ENCODE assay signal across 8 mouse cellular contexts in the genomic region with DNA sequence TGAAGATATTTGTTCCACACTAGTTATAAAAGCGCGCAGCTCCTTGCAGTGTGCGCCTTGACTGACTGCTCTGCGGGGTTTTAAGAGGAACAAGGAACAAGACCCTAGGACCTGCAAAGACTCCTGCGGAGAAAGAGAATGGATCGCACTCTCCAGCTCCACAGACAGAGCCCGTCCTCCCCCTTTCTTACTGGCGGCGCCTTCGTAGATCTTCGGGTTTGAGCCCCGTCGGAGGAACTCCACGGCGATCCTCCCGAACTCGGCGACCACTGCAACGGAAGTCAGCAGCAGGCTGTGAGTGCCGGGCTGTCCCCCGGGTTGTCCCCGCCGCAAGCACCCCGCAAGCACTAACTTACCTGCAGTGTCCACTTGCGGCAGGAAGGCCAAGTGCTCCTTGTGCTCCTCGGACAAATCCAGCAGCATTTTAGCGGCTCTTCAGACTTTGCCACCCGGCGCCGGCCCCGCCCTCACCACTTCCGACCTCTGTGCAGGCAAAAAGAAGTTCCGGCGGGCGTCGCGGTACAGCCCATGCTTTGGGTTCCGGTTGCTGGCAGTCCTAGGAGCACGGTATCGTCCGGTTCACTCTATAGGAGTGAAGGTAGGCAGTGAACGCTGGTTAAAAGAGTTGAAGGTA. TPM values are rescaled to one million over a fixed set of nuclear protein-coding genes. Genes with fewer than 3 reads are reported as not detected.
A peak's percentile ranks its signal among the peaks of the same experiment; 100 is the strongest.
DNase-seq lines count a peak whose midpoint lies in the region; ATAC-seq and TF ChIP-seq lines count a peak whose summit lies in the region.

TSS of gene Commd2 (minus strand) at position 485 of the 634 bp plus-strand sequence.

- no peaks in the 10 kb centered on the region for H3K4me1 ChIP-seq in heart, embryonic 11.5 days (ENCODE audit: control insufficient read depth, insufficient read depth, low read length)
- H3K4me1 ChIP-seq in kidney, embryonic 16.5 days (ENCODE audit: insufficient read depth, low read length), result peaks cover 6% of the 10 kb centered on the region; the same call in 1 of the 2 replicates
- peaks cover 3% of the 10 kb centered on the region for H3K4me1 ChIP-seq in liver, adult 2 months (ENCODE audit: control insufficient read depth, insufficient read depth, low read length)

- H3K4me2 ChIP-seq in heart, embryonic 11.5 days, result peak within 1 kb of the TSS; percentile 78
- H3K4me2 ChIP-seq in kidney, embryonic 16.5 days (replicated peaks; ENCODE audit: low read depth, low read length), result peak within 1 kb of the TSS; percentile 76
- H3K4me2 ChIP-seq in myocyte (ENCODE audit: low read depth), result peak within 1 kb of the TSS; percentile 85

- no peaks in the 10 kb centered on the region; the same call in 1 of the 2 replicates for H3K79me2 ChIP-seq in liver, adult 2 months (ENCODE audit: control insufficient read depth, insufficient read depth, low read length)
- H3K79me2 ChIP-seq in myocyte (ENCODE audit: control insufficient read depth, insufficient read depth), result peaks cover 17% of the 10 kb centered on the region

- peak within 1 kb of the TSS; percentile 92 for H3K9ac ChIP-seq in heart, embryonic 11.5 days (ENCODE audit: low read depth, low read length)
- H3K9ac ChIP-seq in kidney, embryonic 16.5 days (replicated peaks; ENCODE audit: low read length), result peak within 1 kb of the TSS; percentile 86
- peak within 1 kb of the TSS; percentile 95 for H3K9ac ChIP-seq in liver, adult 2 months (ENCODE audit: low read depth, low read length)

- ATAC-seq in erythroblast, adult 5-6 weeks (replicated peaks; ENCODE audit: low FRiP score, poor library complexity, severe bottlenecking), result peak; percentile 99
- peak; percentile 89 for ATAC-seq in heart, embryonic 11.5 days (replicated peaks; ENCODE audit: insufficient number of reproducible peaks, low FRiP score, low TSS enrichment)
- peak; percentile 98 for ATAC-seq in kidney, embryonic 16.5 days (ENCODE audit: low FRiP score, low TSS enrichment)

- peak; percentile 72 for TF ChIP-seq POLR2A in liver, adult 2 months (IDR thresholded peaks at IDR 0.05; ENCODE audit: extremely low read depth, insufficient read depth, low read length)
- TF ChIP-seq POLR2A in myocyte (IDR thresholded peaks at IDR 0.05; ENCODE audit: insufficient read length, low read depth), result peak; percentile 76

- no peaks in the 10 kb centered on the region for H3K9me3 ChIP-seq in heart, embryonic 11.5 days (replicated peaks; ENCODE audit: control insufficient read depth, low read length)
- H3K9me3 ChIP-seq in kidney, embryonic 16.5 days (ENCODE audit: low read length), result no peaks in the 10 kb centered on the region

- DNase-seq in B cell, adult 2 months, result peak; percentile 94 to 95
- DNase-seq in brain, adult 2 months (ENCODE audit: low read depth, low spot score), result peak; percentile 95
- DNase-seq in liver, adult 2 months (ENCODE audit: extremely low read depth, low read depth, low spot score), result peak; percentile 79
- peak; percentile 87 for DNase-seq in splenic B cell, adult 2 months (ENCODE audit: low read depth, low spot score)

- H3ac ChIP-seq in myocyte (ENCODE audit: control insufficient read depth, insufficient read length), result peak within 1 kb of the TSS; percentile 8

- H3K27ac ChIP-seq in heart, embryonic 11.5 days (ENCODE audit: low read depth, low read length), result peak within 1 kb of the TSS; percentile 71
- peak within 1 kb of the TSS; percentile 80 for H3K27ac ChIP-seq in kidney, embryonic 16.5 days (ENCODE audit: low read length)
- H3K27ac ChIP-seq in liver, adult 2 months (replicated peaks; ENCODE audit: insufficient read depth, low read depth, low read length), result peak within 1 kb of the TSS; percentile 66; the same call in 1 of the 2 replicates

- under 1% methylated on average over 42 of the region's 42 CpGs for WGBS in heart, embryonic 11.5 days (ENCODE audit: insufficient replicate concordance)
- under 1% methylated on average over 42 of the region's 42 CpGs for WGBS in kidney, embryonic 16.5 days
- WGBS in liver, adult 2 months, result under 1% methylated on average over 42 of the region's 42 CpGs

- H3K27me3 ChIP-seq in heart, embryonic 11.5 days (ENCODE audit: control insufficient read depth, insufficient read depth, low read length), result no peaks in the 10 kb centered on the region
- H3K27me3 ChIP-seq in kidney, embryonic 16.5 days (ENCODE audit: insufficient read depth, low read length), result no peaks in the 10 kb centered on the region
- H3K27me3 ChIP-seq in liver, adult 2 months (ENCODE audit: control insufficient read depth, insufficient read depth, low read length), result no peaks in the 10 kb centered on the region
- no peaks in the 10 kb centered on the region for H3K27me3 ChIP-seq in myocyte (ENCODE audit: control insufficient read depth, insufficient read depth, insufficient read length)
- H3K27me3 ChIP-seq in splenic B cell, adult 2 months (ENCODE audit: control insufficient read depth, insufficient read depth, low read length, poor library complexity, severe bottlenecking), result no peaks in the 10 kb centered on the region

- TF ChIP-seq CTCF in liver, adult 2 months (IDR thresholded peaks at IDR 0.05; ENCODE audit: low read depth, low read length), result no peak

- peak within 1 kb of the TSS; percentile 89 for H3K4me3 ChIP-seq in heart, embryonic 11.5 days (ENCODE audit: low read depth, low read length)
- H3K4me3 ChIP-seq in kidney, embryonic 16.5 days (ENCODE audit: low read length), result peak within 1 kb of the TSS; percentile 88
- peak within 1 kb of the TSS; percentile 97 for H3K4me3 ChIP-seq in liver, adult 2 months (ENCODE audit: insufficient read depth, low read depth, low read length)
- peak within 1 kb of the TSS; percentile 79 for H3K4me3 ChIP-seq in myocyte

- H3K36me3 ChIP-seq in heart, embryonic 11.5 days (ENCODE audit: control insufficient read depth, insufficient read depth, low read length), result no peaks in the 10 kb centered on the region
- H3K36me3 ChIP-seq in kidney, embryonic 16.5 days (ENCODE audit: insufficient read depth, low read length), result 0 out of 2 replicates have a peak, but pooled peaks cover 5% of the 10 kb centered on the region
- peaks cover 11% of the 10 kb centered on the region for H3K36me3 ChIP-seq in liver, adult 2 months (ENCODE audit: control insufficient read depth, insufficient read depth, low read length)
- H3K36me3 ChIP-seq in myocyte (ENCODE audit: control insufficient read depth, insufficient read depth), result peaks cover 15% of the 10 kb centered on the region
- H3K36me3 ChIP-seq in splenic B cell, adult 2 months (ENCODE audit: control insufficient read depth, insufficient read depth, low read length, poor library complexity, severe bottlenecking), result 0 out of 2 replicates have a peak, but pooled peaks cover under 1% of the 10 kb centered on the region

TF ChIP-seq in myocyte, 11 proteins besides CTCF, POLR2A, EP300 and RAD21:
- TF ChIP-seq USF1 (IDR thresholded peaks at IDR 0.05; ENCODE audit: low read depth), result no peak
- no peak for TF ChIP-seq MAX (IDR thresholded peaks at IDR 0.05; ENCODE audit: low read depth)
- no peak for TF ChIP-seq TCF3 (IDR thresholded peaks at IDR 0.05; ENCODE audit: insufficient read length, low read depth)
- TF ChIP-seq MYOG (IDR thresholded peaks at IDR 0.05; ENCODE audit: control insufficient read depth in 1 of 3, insufficient read depth in 1 of 3, insufficient read length in 2 of 3, low read depth in 2 of 3), result peak in 1 of 3 experiments; percentile 46
- no peak for TF ChIP-seq CEBPB (IDR thresholded peaks at IDR 0.05; ENCODE audit: insufficient read depth, poor library complexity, severe bottlenecking)
- TF ChIP-seq E2F4 (IDR thresholded peaks at IDR 0.05; ENCODE audit: insufficient read depth), result peak; percentile 14
- no peak for TF ChIP-seq REST (IDR thresholded peaks at IDR 0.05; ENCODE audit: insufficient read depth, insufficient read length)
- peak in 1 of 3 experiments; percentile 4 for TF ChIP-seq MYOD1 (IDR thresholded peaks at IDR 0.05; ENCODE audit: control insufficient read depth in 1 of 3, insufficient read length in 2 of 3, low read depth in 2 of 3)
- no peak for TF ChIP-seq SRF (IDR thresholded peaks at IDR 0.05; ENCODE audit: control insufficient read depth, insufficient read length, low read depth)
- peak; percentile 81 for TF ChIP-seq POLR2AphosphoS2 (IDR thresholded peaks at IDR 0.05; ENCODE audit: insufficient read length, low read depth)
- no peak for TF ChIP-seq TCF12 (IDR thresholded peaks at IDR 0.05; ENCODE audit: insufficient read depth, poor library complexity, severe bottlenecking)

RNA-seq across cellular contexts. Expression of gene Commd2, which starts in this region (rescaled TPM):
- total RNA-seq in erythroblast, adult 5-6 weeks (2015; ENCODE audit: low replicate concordance), result 7.3 and 9.2 TPM in 2 replicates
- 2.2 and 8.5 TPM in 2 replicates for total RNA-seq in erythroblast, adult 5-6 weeks (2017; ENCODE audit: low replicate concordance)
- 53.7 and 57.4 TPM in 2 replicates for polyA plus RNA-seq in heart, embryonic 11.5 days (2014; fragmentation: Nextera tagmentation; extraction: Ambion mirVana)
- 64.9 and 65.1 TPM in 2 replicates for polyA plus RNA-seq in kidney, embryonic 16.5 days (2015; fragmentation: Nextera tagmentation; extraction: Ambion mirVana)
- total RNA-seq in liver, adult 2 months (2014; rRNA removed), result 17.3 and 21.2 TPM in 2 replicates
- 13.4 and 13.9 TPM in 2 replicates for polyA plus RNA-seq in liver, adult 2 months (2012; rRNA removed)
- polyA plus RNA-seq in myocyte (2012; fragmentation: generic; extraction: Trizol), result 38.7 TPM

Comparison
In these comparisons a context has a peak if more than half of its experiments do, and no peak if none do; other contexts are left out.
1. Peak in every context shown above with its lines: DNase-seq, ATAC-seq, H3K4me3 ChIP-seq and H3K27ac ChIP-seq.